Mouse (Mus musculus) erythroblast, embryonic 14.5 days (primary cell): ENCODE data around the gene Eepd1.

Experiments used
- GATA1 ChIP-seq: IDR thresholded peaks from 2 replicates; pipeline ENCODE4 v1.6.1; 2012; ENCODE audit warnings: low read length, inconsistent platforms, mixed read lengths
- TAL1 ChIP-seq: IDR thresholded peaks from 3 replicates; pipeline ENCODE4 v1.6.1; 2012; ENCODE audit warnings: low read length, inconsistent platforms, mixed read lengths

DNA sequence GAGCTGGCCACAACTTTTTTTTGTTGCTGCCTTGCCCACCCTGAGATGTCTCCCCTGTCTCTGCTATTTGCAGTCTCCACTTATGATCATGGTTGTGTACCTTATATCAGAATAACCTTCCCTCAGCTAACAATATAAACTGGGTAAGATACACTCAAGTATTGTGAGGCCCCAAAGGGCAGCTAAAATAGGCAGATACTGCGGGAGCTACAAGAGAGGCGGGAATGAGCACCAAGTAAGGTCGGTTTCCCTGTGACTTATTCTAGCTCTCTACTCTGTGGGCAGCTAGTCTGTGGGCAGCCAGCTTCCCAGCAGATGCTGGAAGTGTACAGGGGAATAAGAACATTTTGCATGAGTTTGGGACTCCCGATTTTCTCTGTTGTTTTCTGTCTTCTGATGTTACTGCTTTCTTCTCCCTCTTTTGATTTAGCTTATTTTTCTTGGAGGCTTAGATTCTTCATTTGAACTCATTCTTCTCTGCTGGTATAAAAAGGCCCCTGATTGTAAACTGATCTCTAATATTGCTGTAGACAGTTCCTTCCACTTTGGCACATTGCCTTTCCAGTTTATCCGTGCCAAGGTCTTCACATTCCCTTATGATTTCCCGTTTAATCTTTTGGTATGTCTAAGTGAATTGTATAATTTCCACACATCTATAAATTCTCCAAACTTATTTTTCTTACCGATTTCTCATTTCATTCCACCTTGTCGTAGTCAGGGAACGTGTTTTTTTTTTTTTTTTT is 78.8 kb downstream of the Eepd1 start:
- TF ChIP-seq TAL1 (no peak), GATA1 (no peak)
